8 mouse cellular contexts compared by ENCODE assay signal in genomic region chr17:31854770-31855596, GRCm38 (mm10). TPM values are rescaled to one million over a fixed set of nuclear protein-coding genes. Genes with fewer than 3 reads are reported as not detected.
DNase-seq lines count a peak whose midpoint lies in the region; ATAC-seq and TF ChIP-seq lines count a peak whose summit lies in the region.

No protein-coding gene starts in this region.

- H3K27me3 ChIP-seq in hindbrain, embryonic 11.5 days (ENCODE audit: control insufficient read depth, insufficient read depth, low read length) = no peaks in the 10 kb centered on the region
- H3K27me3 ChIP-seq in limb, embryonic 10.5 days (ENCODE audit: low read depth, poor library complexity, severe bottlenecking) = no peaks in the 10 kb centered on the region
- H3K27me3 ChIP-seq in midbrain, embryonic 11.5 days (ENCODE audit: control insufficient read depth, insufficient read depth, low read length) = no peaks in the 10 kb centered on the region
- H3K27me3 ChIP-seq in stomach, embryonic 15.5 days (replicated peaks) = no peaks in the 10 kb centered on the region

- H3K9me3 ChIP-seq in hindbrain, embryonic 11.5 days (ENCODE audit: control insufficient read depth, low read length) = no peaks in the 10 kb centered on the region
- H3K9me3 ChIP-seq in limb, embryonic 10.5 days (replicated peaks) = no peaks in the 10 kb centered on the region
- no peaks in the 10 kb centered on the region for H3K9me3 ChIP-seq in midbrain, embryonic 11.5 days (ENCODE audit: control insufficient read depth, low read length)
- H3K9me3 ChIP-seq in stomach, embryonic 15.5 days = no peaks in the 10 kb centered on the region

- DNase-seq in gastrocnemius, adult 18-20 months (ENCODE audit: low spot score) = peak; percentile 53
- no peak for DNase-seq in gastrocnemius, adult 8-10 months (ENCODE audit: low spot score in 2 of 2)
- DNase-seq in adrenal gland, adult 2 months = peak; percentile 70
- DNase-seq in hindbrain, embryonic 11.5 days (ENCODE audit: low spot score) = peak; percentile 67
- DNase-seq in limb, embryonic 10.5 days (ENCODE audit: low spot score) = peak; percentile 66
- DNase-seq in midbrain, embryonic 11.5 days (ENCODE audit: low spot score, missing footprints) = peak; percentile 95

- peak overlapping the region; percentile 86 for H3K4me2 ChIP-seq in hindbrain, embryonic 11.5 days (replicated peaks; ENCODE audit: low read depth, low read length)
- peak overlapping the region; percentile 88 for H3K4me2 ChIP-seq in midbrain, embryonic 11.5 days
- peak overlapping the region; percentile 81 for H3K4me2 ChIP-seq in stomach, embryonic 15.5 days

- ATAC-seq in hindbrain, embryonic 11.5 days (ENCODE audit: low FRiP score) = peak; percentile 82
- ATAC-seq in midbrain, embryonic 11.5 days (ENCODE audit: low FRiP score) = peak; percentile 75
- peak; percentile 15; the same call in 1 of the 2 replicates for ATAC-seq in stomach, embryonic 15.5 days (ENCODE audit: insufficient read depth, low FRiP score, low read depth)

- peak overlapping the region; percentile 73 for H3K4me3 ChIP-seq in embryonic fibroblast, embryonic 13.5 days (ENCODE audit: insufficient read depth, low read length)
- H3K4me3 ChIP-seq in hindbrain, embryonic 11.5 days (ENCODE audit: low read depth, low read length) = peak overlapping the region; percentile 89
- peak overlapping the region; percentile 75 for H3K4me3 ChIP-seq in limb, embryonic 10.5 days
- H3K4me3 ChIP-seq in midbrain, embryonic 11.5 days (ENCODE audit: low read depth, low read length) = peak overlapping the region; percentile 55
- peak overlapping the region; percentile 96 for H3K4me3 ChIP-seq in stomach, embryonic 15.5 days (replicated peaks)

- no peak for TF ChIP-seq CTCF in embryonic fibroblast, embryonic 13.5 days (IDR thresholded peaks at IDR 0.05; ENCODE audit: borderline replicate concordance, insufficient read depth, low read length)

- H3K9ac ChIP-seq in hindbrain, embryonic 11.5 days (ENCODE audit: low read depth, low read length) = peak overlapping the region; percentile 89
- H3K9ac ChIP-seq in midbrain, embryonic 11.5 days (ENCODE audit: low read length) = peak overlapping the region; percentile 85
- H3K9ac ChIP-seq in stomach, embryonic 15.5 days = peak overlapping the region; percentile 97

- H3K27ac ChIP-seq in embryonic fibroblast, embryonic 13.5 days (ENCODE audit: insufficient read depth, low read length) = no peak overlapping the region
- H3K27ac ChIP-seq in hindbrain, embryonic 11.5 days (ENCODE audit: low read depth, low read length) = peak overlapping the region; percentile 75
- peak overlapping the region; percentile 92 for H3K27ac ChIP-seq in limb, embryonic 10.5 days
- peak overlapping the region; percentile 12; the same call in 1 of the 2 replicates for H3K27ac ChIP-seq in midbrain, embryonic 11.5 days (ENCODE audit: low read depth, low read length)
- peak overlapping the region; percentile 82 for H3K27ac ChIP-seq in stomach, embryonic 15.5 days

- TF ChIP-seq POLR2A in embryonic fibroblast, embryonic 13.5 days (IDR thresholded peaks at IDR 0.05; ENCODE audit: low read depth, low read length) = no peak

- H3K4me1 ChIP-seq in embryonic fibroblast, embryonic 13.5 days (ENCODE audit: control insufficient read depth, insufficient read depth, low read length) = no peaks in the 10 kb centered on the region
- H3K4me1 ChIP-seq in hindbrain, embryonic 11.5 days (replicated peaks; ENCODE audit: control insufficient read depth, insufficient read depth, low read length) = 0 out of 2 replicates have a peak, but pooled peaks cover 3% of the 10 kb centered on the region
- H3K4me1 ChIP-seq in limb, embryonic 10.5 days = peaks cover 61% of the 10 kb centered on the region
- H3K4me1 ChIP-seq in midbrain, embryonic 11.5 days (ENCODE audit: control insufficient read depth, insufficient read depth, low read length) = peaks cover 11% of the 10 kb centered on the region
- H3K4me1 ChIP-seq in stomach, embryonic 15.5 days = peaks cover 31% of the 10 kb centered on the region

- WGBS in hindbrain, embryonic 11.5 days = under 1% methylated on average over 65 of the region's 73 CpGs
- WGBS in limb, embryonic 10.5 days = under 1% methylated on average over 73 of the region's 73 CpGs
- under 1% methylated on average over 71 of the region's 73 CpGs for WGBS in midbrain, embryonic 11.5 days
- 1% methylated on average over 71 of the region's 73 CpGs for WGBS in stomach, embryonic 15.5 days

- H3K36me3 ChIP-seq in hindbrain, embryonic 11.5 days (ENCODE audit: control insufficient read depth, insufficient read depth, low read length) = peaks cover 3% of the 10 kb centered on the region; the same call in 1 of the 2 replicates
- peaks cover 33% of the 10 kb centered on the region for H3K36me3 ChIP-seq in limb, embryonic 10.5 days
- peaks cover 4% of the 10 kb centered on the region; the same call in 1 of the 2 replicates for H3K36me3 ChIP-seq in midbrain, embryonic 11.5 days (ENCODE audit: control insufficient read depth, insufficient read depth, low read length)
- peaks cover 11% of the 10 kb centered on the region for H3K36me3 ChIP-seq in stomach, embryonic 15.5 days

RNA-seq across cellular contexts. Expression of gene Sik1, which starts 0.6 kb away (rescaled TPM):
- total RNA-seq in gastrocnemius, adult 18-20 months (2021) = 10 to 100 TPM; 23.5 to 27.8 TPM
- 10 to 100 TPM in 2 of 4 experiments, 1 to 10 TPM in 2; 7.8 to 22.8 (median 13.9) TPM for total RNA-seq in gastrocnemius, adult 8-10 months (2022)
- total RNA-seq in adrenal gland, adult 2 months (2021) = 10 to 100 TPM; 60.5 to 77.1 TPM
- polyA plus RNA-seq in adrenal gland, adult 2 months (2012; rRNA removed) = 23.4 and 48.1 TPM in 2 replicates
- polyA plus RNA-seq in embryonic fibroblast, embryonic 13.5 days (2011; ENCODE audit: insufficient read length, low read depth, missing spikeins) = 15.5 and 18.1 TPM in 2 replicates
- polyA plus RNA-seq in hindbrain, embryonic 11.5 days (2014; fragmentation: Nextera tagmentation; extraction: Ambion mirVana) = 12.9 and 17.9 TPM in 2 replicates
- 10.3 and 13.4 TPM in 2 replicates for polyA plus RNA-seq in limb, embryonic 10.5 days (2016; fragmentation: Nextera tagmentation; extraction: Ambion mirVana)
- 8.9 and 14.0 TPM in 2 replicates for polyA plus RNA-seq in midbrain, embryonic 11.5 days (2014; fragmentation: Nextera tagmentation; extraction: Ambion mirVana)
- 19.6 and 21.8 TPM in 2 replicates for polyA plus RNA-seq in stomach, embryonic 15.5 days (2015; fragmentation: Nextera tagmentation; extraction: Ambion mirVana)

Comparison
In these comparisons a context has a peak if more than half of its experiments do, and no peak if none do; other contexts are left out.
1. DNase-seq: peak in gastrocnemius, adult 18-20 months (single experiment), adrenal gland, adult 2 months (single experiment), hindbrain, embryonic 11.5 days (single experiment), limb, embryonic 10.5 days (single experiment) and midbrain, embryonic 11.5 days (single experiment); none in gastrocnemius, adult 8-10 months (0 of 2).
2. ATAC-seq: peak in every context shown above with its lines; median percentile 82 in hindbrain, embryonic 11.5 days; 75 in midbrain, embryonic 11.5 days; 15 in stomach, embryonic 15.5 days.
3. Peak in every context shown above with its lines, with median percentiles within 50 percentile points of each other: H3K4me3 ChIP-seq, H3K4me2 ChIP-seq and H3K9ac ChIP-seq.